Mouse (Mus musculus) urinary bladder, postnatal 10 days (tissue): ENCODE data around the gene Ccdc134.

Experiments used
- DNase-seq: peaks from one replicate; pipeline ENCODE4 v3.0.0; 2022; ENCODE audit warnings: low spot score

The Ccdc134 gene

DNA sequence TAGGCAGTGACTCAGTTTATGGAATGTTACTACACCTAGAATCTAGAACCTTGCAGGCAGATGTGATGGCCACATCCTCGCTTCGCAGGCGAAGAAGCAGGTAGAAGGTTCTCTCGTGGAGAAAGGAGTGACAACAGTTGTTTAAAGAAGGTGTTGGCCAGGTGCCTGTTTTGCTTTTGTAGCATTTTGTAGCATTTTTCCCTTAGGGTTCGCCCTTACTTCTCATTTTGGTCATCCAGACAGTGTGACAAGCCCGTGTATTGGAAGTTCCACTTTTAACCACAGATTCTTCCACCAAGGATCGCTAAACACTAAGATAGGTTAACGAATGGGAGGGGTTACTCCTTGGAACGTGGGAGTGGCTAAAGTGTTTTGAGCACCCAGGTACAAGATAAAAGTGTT lies 20.8 kb downstream of the Ccdc134 start:
- DNase-seq = no peak

DNA sequence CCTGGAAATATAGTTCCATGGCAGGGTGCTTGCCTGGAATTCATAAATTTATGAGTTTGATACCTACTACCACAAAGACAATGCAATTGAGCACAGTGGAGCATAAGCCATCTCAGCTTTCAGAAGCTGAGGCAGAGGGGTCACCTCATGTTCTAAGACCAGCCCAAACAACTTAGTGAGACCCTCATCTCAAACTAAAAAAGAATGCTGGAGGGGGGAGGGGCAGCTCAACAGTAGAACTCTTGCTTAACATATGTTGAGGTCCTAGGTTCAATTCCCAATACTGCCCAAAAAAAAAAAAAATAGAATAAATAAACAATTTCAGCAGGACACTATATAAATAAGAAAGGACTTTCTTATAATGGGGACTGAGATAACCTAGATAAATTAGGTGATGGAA lies 22.3 kb downstream of the Ccdc134 start:
- DNase-seq = no peak

DNA sequence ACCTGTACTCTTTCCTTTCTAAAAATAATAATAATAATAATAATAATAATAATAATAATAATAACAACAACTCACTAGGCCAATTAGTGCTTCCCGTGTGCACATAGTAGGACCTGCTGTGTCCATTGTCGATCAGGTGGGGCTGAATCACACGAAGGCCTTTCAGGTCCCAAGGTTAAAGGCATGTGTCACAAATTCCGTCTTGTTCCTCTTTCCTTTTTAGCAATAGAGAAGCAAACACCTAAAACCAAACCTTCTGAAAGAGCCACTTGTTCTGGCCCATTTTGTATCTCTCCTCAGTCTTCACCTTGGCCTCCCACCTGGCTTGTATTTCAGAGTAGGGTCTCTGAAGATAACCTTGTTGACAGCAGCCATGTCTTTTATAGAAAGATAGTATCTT lies 23.5 kb downstream of the Ccdc134 start:
- no peak for DNase-seq

GRCm38 (mm10) chr15:82152022-82152421 lies 24.3 kb downstream of the Ccdc134 start:
- DNase-seq = no peak

GRCm38 (mm10) chr15:82152435-82152834 lies 24.7 kb downstream of the Ccdc134 start:
- DNase-seq = no peak

GRCm38 (mm10) chr15:82156298-82156697 lies 28.6 kb downstream of the Ccdc134 start:
- DNase-seq = no peak

- no peak for DNase-seq
Observed at GRCm38 (mm10) chr15:82156902-82157301, 29.2 kb downstream of the Ccdc134 start.

GRCm38 (mm10) chr15:82158243-82159035 lies 30.7 kb downstream of the Ccdc134 start:
- no peak for DNase-seq

DNA sequence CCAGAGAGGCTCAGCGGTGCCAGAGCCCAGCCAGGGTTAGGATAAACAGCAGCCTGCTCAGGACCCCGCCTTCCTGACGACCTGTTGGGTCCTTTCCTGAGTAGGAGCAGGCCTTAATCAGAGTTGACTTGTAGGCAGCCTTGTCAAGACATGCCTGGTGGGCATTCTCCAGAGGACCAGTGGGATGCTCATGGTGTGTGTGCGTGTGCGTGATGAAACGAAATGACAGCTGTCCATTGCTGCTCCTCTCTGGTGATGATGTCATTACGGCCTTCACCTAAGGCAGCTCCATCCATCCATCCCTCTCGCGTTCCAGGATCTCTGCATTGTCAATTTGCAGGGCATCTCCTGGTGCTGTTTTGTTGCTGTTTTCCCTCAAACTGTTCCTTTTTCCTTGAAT lies 31.7 kb downstream of the Ccdc134 start:
- DNase-seq = no peak

- no peak for DNase-seq
Observed at GRCm38 (mm10) chr15:82160731-82161640, 33.3 kb downstream of the Ccdc134 start.

GRCm38 (mm10) chr15:82161965-82162600 lies 34.4 kb downstream of the Ccdc134 start:
- DNase-seq = no peak

DNA sequence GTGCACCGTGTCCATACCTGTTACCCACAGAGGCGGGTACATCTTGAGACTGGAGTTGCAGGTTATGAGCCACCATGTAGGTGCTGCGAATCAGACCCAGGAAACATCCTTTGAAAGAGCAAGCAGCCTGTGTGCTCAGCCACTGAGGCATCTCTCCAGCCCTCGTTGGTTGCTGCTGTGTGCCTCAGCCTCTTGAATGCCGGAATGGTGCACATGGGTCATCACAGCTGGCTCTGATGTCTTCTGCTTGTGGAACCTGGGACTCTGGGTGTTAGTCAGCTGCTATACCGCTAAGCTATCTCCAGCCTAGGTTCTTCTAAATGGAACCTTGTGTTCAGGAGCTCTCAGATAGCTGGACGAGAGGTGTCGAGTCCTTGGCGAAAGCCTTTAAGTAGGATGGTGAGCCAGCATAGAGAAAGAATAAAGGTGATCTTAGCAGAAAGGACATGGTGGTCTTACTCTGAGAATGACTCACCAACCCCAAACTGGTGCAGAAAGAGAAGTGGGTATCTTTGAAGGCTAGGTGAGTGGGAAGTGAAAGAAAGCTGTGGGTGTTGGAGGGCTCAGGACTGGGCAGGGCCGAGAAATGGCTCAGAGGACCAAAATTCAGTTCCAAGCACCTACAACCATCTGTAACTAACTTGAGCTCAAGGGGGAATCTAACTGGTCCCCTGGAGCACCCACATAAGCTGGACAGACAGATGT lies 35.8 kb downstream of the Ccdc134 start:
- DNase-seq = no peak

GRCm38 (mm10) chr15:82164061-82164399 lies 36.3 kb downstream of the Ccdc134 start:
- no peak for DNase-seq

- DNase-seq = no peak
Observed at GRCm38 (mm10) chr15:82164496-82164895, 36.8 kb downstream of the Ccdc134 start.

DNA sequence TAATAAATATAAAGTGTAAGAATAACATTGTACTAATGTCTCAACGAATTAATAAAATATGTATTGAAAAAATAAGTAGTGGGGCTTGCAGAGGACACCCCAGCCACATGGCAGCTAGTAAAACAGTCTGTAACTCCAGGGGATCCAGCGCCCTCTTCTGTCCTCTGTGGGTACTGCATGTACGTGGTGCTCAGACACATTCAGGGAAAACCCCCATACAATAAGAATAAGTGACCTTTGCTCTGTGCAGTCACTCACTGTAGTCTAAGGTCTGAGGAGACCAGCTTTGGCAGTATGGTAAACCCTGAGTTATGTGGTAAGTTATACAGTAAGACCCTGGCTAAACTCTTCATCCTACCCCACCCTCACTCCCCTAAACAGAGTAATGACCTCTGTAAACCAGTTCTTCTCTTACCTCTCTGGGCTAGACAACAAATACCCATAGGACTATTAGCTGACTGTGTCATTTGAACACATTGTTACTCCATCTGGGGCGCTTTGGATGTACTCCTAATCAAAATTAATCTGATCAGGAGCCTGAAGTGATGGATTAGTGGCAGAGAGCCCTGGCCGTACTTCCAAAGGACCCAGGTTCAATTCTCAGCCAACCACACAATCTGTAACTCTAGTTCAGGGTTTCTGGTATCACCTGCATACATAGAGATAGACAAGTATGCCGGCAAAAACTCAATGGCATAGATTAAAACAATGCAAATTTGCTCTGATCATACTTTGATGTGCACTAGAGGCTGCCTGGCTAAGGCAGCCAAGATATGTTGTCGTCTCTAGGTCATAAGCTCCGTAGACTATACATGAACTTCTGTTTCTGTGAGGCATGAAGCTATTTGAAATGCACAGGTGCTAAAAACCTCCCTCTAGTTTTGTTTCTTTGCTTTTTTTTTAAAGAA lies 37.9 kb downstream of the Ccdc134 start:
- DNase-seq = peak; percentile 55

DNA sequence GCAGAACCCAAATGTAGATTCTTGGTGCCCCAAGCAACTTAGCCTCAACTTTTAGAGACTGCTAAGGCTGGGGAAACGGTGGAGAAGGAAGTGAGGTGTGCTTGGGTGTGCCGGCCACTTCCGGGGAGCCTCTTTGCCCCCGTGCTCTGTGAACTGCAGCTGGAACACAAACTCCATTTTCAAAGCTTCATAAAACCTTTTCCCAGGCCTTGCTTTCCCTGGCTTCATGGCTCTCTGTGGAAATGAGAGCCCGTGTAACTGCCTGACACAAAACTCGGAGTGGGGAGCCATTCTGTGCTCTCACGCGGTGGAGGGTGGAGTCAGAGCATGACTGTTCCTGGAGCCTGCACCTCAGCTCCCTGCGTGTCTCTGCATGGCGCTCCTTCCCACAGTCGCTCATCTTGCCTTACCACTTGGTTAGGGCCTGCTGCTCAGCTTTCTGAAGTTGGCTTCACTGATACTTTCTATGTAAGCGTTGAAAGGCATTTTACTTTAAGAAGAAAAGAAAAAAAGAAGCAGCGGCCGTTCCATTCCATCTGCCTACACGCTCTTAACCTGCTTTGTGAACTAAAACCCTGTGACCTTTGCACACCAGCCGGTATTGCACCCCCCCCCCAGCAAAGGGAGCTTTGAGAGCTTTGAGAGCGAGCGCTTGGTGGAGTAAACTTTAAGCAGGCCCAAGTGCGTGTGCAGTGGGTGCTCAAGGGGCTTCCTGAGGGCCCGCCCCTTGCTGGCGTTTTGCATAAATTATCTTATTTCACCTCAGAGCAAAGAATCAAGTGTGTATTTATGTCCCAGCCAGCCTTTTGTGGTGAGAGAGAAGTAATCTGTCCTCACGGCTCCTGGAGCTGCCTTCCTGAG lies 38.7 kb downstream of the Ccdc134 start:
- no peak for DNase-seq

GRCm38 (mm10) chr15:82167201-82168168 lies 39.8 kb downstream of the Ccdc134 start:
- DNase-seq = no peak

GRCm38 (mm10) chr15:82169671-82170070 lies 41.9 kb downstream of the Ccdc134 start:
- no peak for DNase-seq
